Mouse (Mus musculus) cerebellum, adult 2 months (tissue): ENCODE data around the gene Gfi1b. TPM values are rescaled to one million over a fixed set of nuclear protein-coding genes. Genes with fewer than 3 reads are reported as not detected.

Experiments
- DNase-seq, 2 experiments: peaks; one replicate each; pipeline ENCODE4 v3.0.0; 2021
- H3K27ac ChIP-seq: fragments of 200-500 bp; 2 replicates; pipeline ENCODE4 v1.5.1; 2012; ENCODE audit warnings: low read length, control low read depth, inconsistent platforms; ENCODE audit not compliant: insufficient read depth
- H3K27me3 ChIP-seq: fragments of 200-500 bp; 2 replicates; pipeline ENCODE4 v1.6.1; 2012; ENCODE audit warnings: inconsistent platforms, mild to moderate bottlenecking, low read length, moderate library complexity; ENCODE audit not compliant: control insufficient read depth, insufficient read depth
- H3K4me1 ChIP-seq: fragments of 200-500 bp; 2 replicates; pipeline ENCODE4 v1.6.1; 2011; ENCODE audit warnings: low read length; ENCODE audit not compliant: control insufficient read depth, insufficient read depth
- H3K4me3 ChIP-seq: fragments of 200-500 bp; replicated peaks from 2 replicates; pipeline ENCODE3; 2011; ENCODE audit warnings: mild to moderate bottlenecking, low read depth, low read length, control low read depth; ENCODE audit not compliant: insufficient read depth
- CTCF ChIP-seq: fragments of 200-500 bp; IDR thresholded peaks from 2 replicates; pipeline ENCODE4 v1.5.1; 2011; ENCODE audit warnings: low read depth, mild to moderate bottlenecking, control low read depth, low read length, moderate library complexity, borderline replicate concordance; ENCODE audit not compliant: insufficient read depth
- POLR2A ChIP-seq: fragments of 200-500 bp; IDR thresholded peaks from 2 replicates; pipeline ENCODE4 v1.6.1; 2011; ENCODE audit warnings: low read length, control low read depth, borderline replicate concordance; ENCODE audit not compliant: insufficient read depth
- WGBS: fragments of 180-500 bp; shearing (Covaris S2); methylation state at CpG from one replicate; pipeline ENCODE4 v1.1.7; 2018; 5-methylcytosine and 5-hydroxymethylcytosine counted together
- polyA plus RNA-seq: library from polyadenylated mRNA; depleted of rRNA; stranded (reverse); fragments of >200 nt; gene quantifications from 2 replicates; pipeline ENCODE4 v1.2.3, GENCODE M21; 2012

Gfi1b gene
- polyA plus RNA-seq, 1 experiment: 0.18 TPM

DNA sequence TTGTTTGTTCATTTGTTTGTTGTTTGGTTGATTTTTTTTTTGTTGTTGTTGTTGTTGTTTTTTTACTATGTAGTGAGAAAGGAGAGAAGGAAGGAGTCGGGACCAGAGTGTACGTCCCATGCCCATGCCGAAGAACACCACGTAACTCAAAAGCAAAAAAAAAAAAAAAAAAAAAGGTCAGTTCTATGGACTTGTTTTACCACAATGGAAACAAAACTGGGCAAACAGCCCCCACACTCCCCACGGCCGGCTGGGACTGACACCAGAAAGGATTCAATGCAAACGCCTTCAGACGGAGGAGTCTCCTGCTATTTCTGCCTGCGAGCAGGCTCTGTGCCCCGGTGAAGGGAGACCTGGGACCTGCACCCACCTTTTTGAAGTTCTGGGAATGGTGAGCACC is 1.3 kb downstream of the Gfi1b start:
- WGBS: 63% methylated on average over 10 of the region's 10 CpGs
- no peaks in the 10 kb centered on the region; the same call in 1 of the 2 replicates for H3K27me3 ChIP-seq
- DNase-seq: no peak
- no peak overlapping the region for H3K4me3 ChIP-seq
- TF ChIP-seq POLR2A: no peak
- no peak for TF ChIP-seq CTCF
- H3K4me1 ChIP-seq: no peaks in the 10 kb centered on the region
- H3K27ac ChIP-seq: no peak overlapping the region

- H3K4me3 ChIP-seq: no peak overlapping the region
- WGBS: 85% methylated on average over 6 of the region's 6 CpGs
- TF ChIP-seq POLR2A (no peak), CTCF (no peak)
- H3K27ac ChIP-seq: no peak overlapping the region
- H3K4me1 ChIP-seq: no peaks in the 10 kb centered on the region
- no peak for DNase-seq
- no peaks in the 10 kb centered on the region; the same call in 1 of the 2 replicates for H3K27me3 ChIP-seq
These were observed 2.4 kb downstream of the Gfi1b start for GRCm38 (mm10) chr2:28619369-28619768.

- H3K4me1 ChIP-seq: no peaks in the 10 kb centered on the region
- 86% methylated on average over 6 of the region's 6 CpGs for WGBS
- TF ChIP-seq POLR2A (no peak), CTCF (no peak)
- no peak overlapping the region for H3K4me3 ChIP-seq
- DNase-seq: no peak
- H3K27ac ChIP-seq: no peak overlapping the region
- no peaks in the 10 kb centered on the region; the same call in 1 of the 2 replicates for H3K27me3 ChIP-seq
These were observed 2.9 kb downstream of the Gfi1b start for GRCm38 (mm10) chr2:28618777-28619336.

GRCm38 (mm10) chr2:28617498-28618486 is 4.0 kb downstream of the Gfi1b start:
- WGBS: 81% methylated on average over 8 of the region's 8 CpGs
- H3K4me1 ChIP-seq: no peaks in the 10 kb centered on the region
- no peak for TF ChIP-seq CTCF
- no peak for TF ChIP-seq POLR2A
- no peak for DNase-seq
- H3K4me3 ChIP-seq: no peak overlapping the region
- no peaks in the 10 kb centered on the region; the same call in 1 of the 2 replicates for H3K27me3 ChIP-seq
- H3K27ac ChIP-seq: no peak overlapping the region

- WGBS: 82% methylated on average over 9 of the region's 9 CpGs
- Histone ChIP-seq H3K27me3 (no peaks in the 10 kb centered on the region; the same call in 1 of the 2 replicates), H3K27ac (no peak overlapping the region), H3K4me1 (no peaks in the 10 kb centered on the region), H3K4me3 (no peak overlapping the region)
- DNase-seq: no peak
- TF ChIP-seq POLR2A (no peak), CTCF (no peak)
These were observed 4.9 kb downstream of the Gfi1b start for GRCm38 (mm10) chr2:28616874-28617273.

DNA sequence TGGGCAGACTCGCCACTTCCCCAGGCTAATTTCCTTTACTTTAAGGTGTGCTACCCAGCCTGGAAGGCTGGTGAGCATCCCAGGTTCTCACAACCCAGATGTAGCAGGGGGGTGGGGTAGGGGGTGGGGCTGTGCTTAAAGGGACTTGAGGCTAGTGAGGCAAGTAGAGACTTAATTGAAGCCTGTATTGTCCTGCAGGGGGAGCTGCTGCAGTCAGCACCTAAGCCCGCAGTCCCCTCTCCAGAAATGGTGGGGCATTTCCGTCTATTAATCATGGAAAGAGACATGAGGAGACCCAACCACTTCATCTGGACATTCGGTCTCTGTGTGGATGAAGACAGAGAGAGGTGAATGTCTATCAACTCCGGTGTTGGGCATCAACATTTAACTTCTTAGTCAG is 5.4 kb downstream of the Gfi1b start:
- WGBS: 38% methylated on average over 5 of the region's 5 CpGs
- DNase-seq: no peak
- Histone ChIP-seq H3K27me3 (no peaks in the 10 kb centered on the region; the same call in 1 of the 2 replicates), H3K4me3 (no peak overlapping the region), H3K27ac (no peak overlapping the region), H3K4me1 (peaks cover under 1% of the 10 kb centered on the region; the same call in 1 of the 2 replicates)
- TF ChIP-seq CTCF (no peak), POLR2A (no peak)

- DNase-seq: no peak
- 89% methylated on average over 10 of the region's 10 CpGs for WGBS
- Histone ChIP-seq H3K27me3 (no peaks in the 10 kb centered on the region), H3K4me1 (peaks cover 4% of the 10 kb centered on the region; the same call in 1 of the 2 replicates), H3K4me3 (no peak overlapping the region), H3K27ac (no peak overlapping the region)
- TF ChIP-seq POLR2A: no peak
- no peak for TF ChIP-seq CTCF
These were observed 8.2 kb downstream of the Gfi1b start for GRCm38 (mm10) chr2:28613599-28613998.
